Mouse (Mus musculus): ENCODE data around the gene Gsk3b. TPM values are rescaled to one million over a fixed set of nuclear protein-coding genes. Genes with fewer than 3 reads are reported as not detected.
"Not testable (repeated sequence)": the region's sequence is repeated elsewhere in the genome, so short reads cannot be mapped to it uniquely, and the experiment has no call there.

The Gsk3b gene
- 5.8 and 14.0 TPM in 2 replicates for polyA plus RNA-seq (2012; ENCODE audit: insufficient read depth, low replicate concordance)

DNA sequence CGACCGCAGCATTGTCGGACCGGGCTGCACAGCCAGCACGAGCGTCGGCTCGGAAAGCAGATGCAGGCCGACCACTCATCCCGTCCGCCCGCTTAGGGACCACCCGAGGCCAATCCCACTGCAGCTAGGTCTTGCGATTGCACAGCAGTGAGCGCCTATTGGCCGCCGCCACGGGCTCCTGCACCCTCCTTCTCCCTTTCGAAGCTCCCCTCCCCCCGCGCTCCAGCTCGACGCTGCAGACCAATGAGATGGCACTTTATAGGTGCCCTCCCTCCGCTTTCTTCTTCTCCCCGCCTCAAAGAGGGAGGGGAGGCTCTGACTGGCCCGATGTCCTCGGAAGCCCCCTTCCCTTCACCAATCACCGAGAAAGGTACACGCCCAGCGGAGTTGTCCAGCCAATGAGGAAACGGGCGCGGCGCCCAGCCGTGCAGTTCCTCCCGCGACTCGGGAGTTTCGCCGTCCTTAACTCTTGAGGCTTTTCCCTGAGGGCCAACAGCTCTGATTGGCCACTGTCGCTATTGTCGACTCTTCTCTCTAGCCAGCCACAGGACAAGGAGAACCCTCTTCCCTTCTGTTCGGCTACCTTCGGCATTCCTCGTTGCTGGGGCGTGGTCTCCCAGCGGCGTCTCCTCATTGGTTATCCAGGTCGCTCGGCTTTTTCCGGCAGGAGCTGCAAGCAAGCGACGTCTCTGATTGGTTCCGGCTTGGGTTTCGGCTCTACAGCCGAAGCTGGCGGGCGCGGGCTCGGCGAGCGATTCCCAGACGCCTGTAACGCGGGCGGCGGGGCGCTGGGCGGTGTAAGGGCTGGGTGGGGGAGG lies at the start of gene Gsk3b:
TSS of gene Gsk3b (plus strand) at position 373 of the 818 bp plus-strand sequence.
- TF ChIP-seq FLI1 (IDR thresholded peaks at IDR 0.05; ENCODE audit: low read length) = no peak
- TF ChIP-seq GATA1 (IDR thresholded peaks at IDR 0.05; ENCODE audit: borderline replicate concordance, low read length) = no peak
- 0 out of 2 replicates have a peak, but pooled peaks cover 2% of the 10 kb centered on the region for H3K9me3 ChIP-seq
- H3K4me3 ChIP-seq (replicated peaks) = peak within 1 kb of the TSS; percentile 97
- peaks cover under 1% of the 10 kb centered on the region for H3K36me3 ChIP-seq (replicated peaks; ENCODE audit: low read length)
- H3K27me3 ChIP-seq (replicated peaks) = no peaks in the 10 kb centered on the region
- H3K4me1 ChIP-seq = peaks cover 23% of the 10 kb centered on the region

DNA sequence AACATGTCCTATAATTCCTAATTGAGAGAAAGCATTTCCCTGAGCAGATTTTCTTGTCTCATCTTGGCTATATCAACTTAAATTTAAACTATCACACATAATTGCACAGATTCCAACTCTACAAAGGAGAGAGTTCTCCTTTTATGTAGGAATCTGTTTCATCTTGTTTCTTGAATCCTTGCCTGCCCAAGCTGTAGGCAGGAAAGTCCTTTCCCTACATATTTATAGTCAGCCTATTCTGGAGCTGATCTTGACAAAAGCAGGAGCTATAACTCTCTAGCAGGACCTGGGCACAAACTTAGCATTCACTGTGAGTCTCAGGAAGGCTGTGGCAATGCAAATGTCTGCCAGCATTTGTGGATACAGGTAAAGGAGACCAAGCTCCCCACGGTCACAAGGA lies 46.6 kb upstream of the Gsk3b start:
- peaks cover 4% of the 10 kb centered on the region for H3K27me3 ChIP-seq (replicated peaks)
- H3K4me3 ChIP-seq (replicated peaks) = no peak overlapping the region
- no peaks in the 10 kb centered on the region for H3K9me3 ChIP-seq
- no peaks in the 10 kb centered on the region for H3K4me1 ChIP-seq
- H3K36me3 ChIP-seq (replicated peaks; ENCODE audit: low read length) = no peaks in the 10 kb centered on the region
- TF ChIP-seq GATA1 (IDR thresholded peaks at IDR 0.05; ENCODE audit: borderline replicate concordance, low read length) = no peak
- no peak for TF ChIP-seq FLI1 (IDR thresholded peaks at IDR 0.05; ENCODE audit: low read length)

- no peak for TF ChIP-seq FLI1 (IDR thresholded peaks at IDR 0.05; ENCODE audit: low read length)
- TF ChIP-seq GATA1 (IDR thresholded peaks at IDR 0.05; ENCODE audit: borderline replicate concordance, low read length) = no peak
- H3K27me3 ChIP-seq (replicated peaks) = peaks cover 8% of the 10 kb centered on the region
These were observed 44.2 kb upstream of the Gsk3b start for GRCm38 (mm10) chr16:38044551-38044950.

GRCm38 (mm10) chr16:38047781-38048558 lies 40.8 kb upstream of the Gsk3b start:
- Histone ChIP-seq H3K36me3 (replicated peaks; ENCODE audit: low read length) (no peaks in the 10 kb centered on the region), H3K4me1 (no peaks in the 10 kb centered on the region), H3K9me3 (no peaks in the 10 kb centered on the region), H3K4me3 (replicated peaks) (no peak overlapping the region), H3K27me3 (replicated peaks) (peaks cover 5% of the 10 kb centered on the region)
- TF ChIP-seq GATA1 (IDR thresholded peaks at IDR 0.05; ENCODE audit: borderline replicate concordance, low read length) (no peak), FLI1 (IDR thresholded peaks at IDR 0.05; ENCODE audit: low read length) (no peak)

More at GRCm38 (mm10) chr16:38044551-38044950, 44.2 kb upstream of the Gsk3b start:
- Histone ChIP-seq H3K36me3 (replicated peaks; ENCODE audit: low read length) (no peaks in the 10 kb centered on the region), H3K4me3 (replicated peaks) (no peak overlapping the region), H3K9me3 (no peaks in the 10 kb centered on the region), H3K4me1 (no peaks in the 10 kb centered on the region)

GRCm38 (mm10) chr16:38057898-38058297 lies 30.9 kb upstream of the Gsk3b start:
- Histone ChIP-seq H3K36me3 (replicated peaks; ENCODE audit: low read length) (no peaks in the 10 kb centered on the region), H3K4me3 (replicated peaks) (no peak overlapping the region), H3K27me3 (replicated peaks) (no peaks in the 10 kb centered on the region), H3K9me3 (no peaks in the 10 kb centered on the region), H3K4me1 (no peaks in the 10 kb centered on the region)
- no peak for TF ChIP-seq FLI1 (IDR thresholded peaks at IDR 0.05; ENCODE audit: low read length)
- TF ChIP-seq GATA1 (IDR thresholded peaks at IDR 0.05; ENCODE audit: borderline replicate concordance, low read length) = no peak

- no peak overlapping the region for H3K4me3 ChIP-seq (replicated peaks)
- TF ChIP-seq FLI1 (IDR thresholded peaks at IDR 0.05; ENCODE audit: low read length) (no peak), GATA1 (IDR thresholded peaks at IDR 0.05; ENCODE audit: borderline replicate concordance, low read length) (no peak)
- H3K9me3 ChIP-seq = no peaks in the 10 kb centered on the region
- H3K27me3 ChIP-seq (replicated peaks) = no peaks in the 10 kb centered on the region
- no peaks in the 10 kb centered on the region for H3K4me1 ChIP-seq
- no peaks in the 10 kb centered on the region for H3K36me3 ChIP-seq (replicated peaks; ENCODE audit: low read length)
These were observed 30.0 kb upstream of the Gsk3b start for GRCm38 (mm10) chr16:38058836-38059235.

DNA sequence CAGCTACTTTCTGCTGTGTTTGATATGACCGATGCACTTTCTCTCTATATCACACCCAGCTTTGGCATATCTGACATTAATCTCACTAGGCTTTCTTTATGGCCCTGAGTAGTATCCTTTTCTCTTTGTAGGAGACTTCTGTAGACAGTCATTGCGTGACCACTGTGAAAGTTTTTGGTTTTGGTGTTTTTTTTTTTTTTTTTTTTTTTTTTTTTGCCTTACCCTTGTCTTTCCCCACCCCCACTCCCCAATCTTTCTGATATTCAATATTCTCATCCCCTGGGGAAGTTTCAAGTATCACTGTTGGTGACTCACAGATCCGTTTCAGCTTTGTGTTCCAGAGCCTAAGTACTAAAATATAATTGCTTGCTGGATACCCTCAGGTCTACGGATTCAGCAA lies 29.2 kb upstream of the Gsk3b start:
- no peaks in the 10 kb centered on the region for H3K4me1 ChIP-seq
- TF ChIP-seq GATA1 (IDR thresholded peaks at IDR 0.05; ENCODE audit: borderline replicate concordance, low read length) = no peak
- TF ChIP-seq FLI1 (IDR thresholded peaks at IDR 0.05; ENCODE audit: low read length) = no peak
- H3K36me3 ChIP-seq (replicated peaks; ENCODE audit: low read length) = no peaks in the 10 kb centered on the region
- H3K4me3 ChIP-seq (replicated peaks) = no peak overlapping the region
- H3K27me3 ChIP-seq (replicated peaks) = no peaks in the 10 kb centered on the region
- no peaks in the 10 kb centered on the region for H3K9me3 ChIP-seq

GRCm38 (mm10) chr16:38073859-38074631 lies 14.8 kb upstream of the Gsk3b start:
- H3K4me3 ChIP-seq (replicated peaks); H3K4me1 ChIP-seq; H3K27me3 ChIP-seq (replicated peaks); H3K36me3 ChIP-seq (replicated peaks; ENCODE audit: low read length): not testable (repeated sequence)
- H3K9me3 ChIP-seq = peaks cover 30% of the 10 kb centered on the region

DNA sequence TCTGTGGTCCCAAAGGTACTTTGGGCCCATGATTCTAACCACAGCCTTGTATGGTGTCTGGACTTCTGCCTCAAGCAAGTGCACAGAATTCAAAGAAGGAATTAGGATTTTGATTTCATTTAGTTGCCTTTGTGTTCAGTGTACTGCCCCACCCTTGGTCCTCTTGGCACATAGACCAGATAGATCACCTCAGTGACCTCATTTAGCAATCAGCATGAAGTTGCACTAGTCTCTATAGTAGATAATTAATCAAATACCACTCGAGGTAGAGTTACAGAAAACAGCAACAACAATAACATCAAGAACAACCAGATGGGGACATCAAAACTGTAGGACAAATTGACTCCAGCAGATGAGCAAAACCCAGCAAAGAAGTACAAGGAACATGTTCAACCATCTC lies 8.6 kb upstream of the Gsk3b start:
- Histone ChIP-seq H3K27me3 (replicated peaks) (no peaks in the 10 kb centered on the region), H3K9me3 (peaks cover 4% of the 10 kb centered on the region; the same call in 1 of the 2 replicates), H3K4me1 (no peaks in the 10 kb centered on the region), H3K4me3 (replicated peaks) (no peak overlapping the region), H3K36me3 (replicated peaks; ENCODE audit: low read length) (no peaks in the 10 kb centered on the region)
- no peak for TF ChIP-seq FLI1 (IDR thresholded peaks at IDR 0.05; ENCODE audit: low read length)
- no peak for TF ChIP-seq GATA1 (IDR thresholded peaks at IDR 0.05; ENCODE audit: borderline replicate concordance, low read length)
